Mouse (Mus musculus): Measurements from ENCODE around the gene Psmc1.

Psmc1 gene

GRCm38 (mm10) chr12:100109986-100110696 is at the start of gene Psmc1:
Gene Psmc1, plus strand, starts transcription at chr12:100110154.
- DNase-seq (ENCODE audit: low read depth, low spot score): peak; percentile 84

GRCm38 (mm10) chr12:100061071-100061470 is 48.9 kb upstream of the Psmc1 start:
- no peak for DNase-seq (ENCODE audit: low read depth, low spot score)

- DNase-seq (ENCODE audit: low read depth, low spot score): no peak
Measured at GRCm38 (mm10) chr12:100061826-100062225, 48.1 kb upstream of the Psmc1 start.

- no peak for DNase-seq (ENCODE audit: low read depth, low spot score)
Measured at GRCm38 (mm10) chr12:100062584-100062983, 47.4 kb upstream of the Psmc1 start.

GRCm38 (mm10) chr12:100065109-100065508 is 44.8 kb upstream of the Psmc1 start:
- no peak for DNase-seq (ENCODE audit: low read depth, low spot score)

- no peak for DNase-seq (ENCODE audit: low read depth, low spot score)
Measured at GRCm38 (mm10) chr12:100067477-100067876, 42.5 kb upstream of the Psmc1 start.

- DNase-seq (ENCODE audit: low read depth, low spot score): no peak
Measured at GRCm38 (mm10) chr12:100073201-100073672, 36.7 kb upstream of the Psmc1 start.

- no peak for DNase-seq (ENCODE audit: low read depth, low spot score)
Measured at GRCm38 (mm10) chr12:100075715-100076114, 34.2 kb upstream of the Psmc1 start.

GRCm38 (mm10) chr12:100079636-100080286 is 30.2 kb upstream of the Psmc1 start:
- DNase-seq (ENCODE audit: low read depth, low spot score): no peak

GRCm38 (mm10) chr12:100088026-100088425 is 21.9 kb upstream of the Psmc1 start:
- DNase-seq (ENCODE audit: low read depth, low spot score): no peak

GRCm38 (mm10) chr12:100089265-100089664 is 20.7 kb upstream of the Psmc1 start:
- no peak for DNase-seq (ENCODE audit: low read depth, low spot score)

GRCm38 (mm10) chr12:100090750-100091149 is 19.2 kb upstream of the Psmc1 start:
- no peak for DNase-seq (ENCODE audit: low read depth, low spot score)

GRCm38 (mm10) chr12:100093046-100093445 is 16.9 kb upstream of the Psmc1 start:
- no peak for DNase-seq (ENCODE audit: low read depth, low spot score)

- no peak for DNase-seq (ENCODE audit: low read depth, low spot score)
Measured at GRCm38 (mm10) chr12:100099971-100100706, 9.8 kb upstream of the Psmc1 start.

GRCm38 (mm10) chr12:100100707-100101030 is 9.3 kb upstream of the Psmc1 start:
- no peak for DNase-seq (ENCODE audit: low read depth, low spot score)

GRCm38 (mm10) chr12:100101651-100102050 is 8.3 kb upstream of the Psmc1 start:
- no peak for DNase-seq (ENCODE audit: low read depth, low spot score)

GRCm38 (mm10) chr12:100104530-100104929 is 5.4 kb upstream of the Psmc1 start:
- no peak for DNase-seq (ENCODE audit: low read depth, low spot score)

GRCm38 (mm10) chr12:100106275-100106895 is 3.6 kb upstream of the Psmc1 start:
- DNase-seq (ENCODE audit: low read depth, low spot score): peak; percentile 60

GRCm38 (mm10) chr12:100107436-100107835 is 2.5 kb upstream of the Psmc1 start:
- no peak for DNase-seq (ENCODE audit: low read depth, low spot score)

- no peak for DNase-seq (ENCODE audit: low read depth, low spot score)
Measured at GRCm38 (mm10) chr12:100115982-100116381, 6.0 kb downstream of the Psmc1 start.

- no peak for DNase-seq (ENCODE audit: low read depth, low spot score)
Measured at GRCm38 (mm10) chr12:100122921-100123381, 13.0 kb downstream of the Psmc1 start.

- DNase-seq (ENCODE audit: low read depth, low spot score): no peak
Measured at GRCm38 (mm10) chr12:100123476-100123875, 13.5 kb downstream of the Psmc1 start.

All from brain, embryonic 18.5 days (tissue).